Mouse (Mus musculus) stomach, embryonic 15.5 days (tissue): Measurements from ENCODE around the gene Pfn3. TPM values are rescaled to one million over a fixed set of nuclear protein-coding genes. Genes with fewer than 3 reads are reported as not detected.

ENCODE experiments used
- ATAC-seq: fragments of 200-750 bp; cut with Nextera tagmentation; 2 replicates; pipeline ENCODE4 v1.8.0; 2017; ENCODE audit warnings: low read depth, moderate number of reproducible peaks, moderate TSS enrichment; ENCODE audit not compliant: insufficient read depth, low FRiP score
- H3K27ac ChIP-seq: fragments of 300-500 bp; sonication (generic); 2 replicates; pipeline ENCODE4 v1.5.1; 2015; ENCODE audit warnings: mild to moderate bottlenecking, inconsistent platforms
- H3K27me3 ChIP-seq: fragments of 300-500 bp; sonication (generic); replicated peaks from 2 replicates; pipeline ENCODE4 v1.6.1; 2015; ENCODE audit warnings: inconsistent platforms
- H3K36me3 ChIP-seq: fragments of 300-500 bp; sonication (generic); 2 replicates; pipeline ENCODE4 v1.6.1; 2015; ENCODE audit warnings: inconsistent platforms
- H3K4me1 ChIP-seq: fragments of 300-500 bp; sonication (generic); 2 replicates; pipeline ENCODE4 v1.6.1; 2015; ENCODE audit warnings: inconsistent platforms
- H3K4me2 ChIP-seq: fragments of 300-500 bp; sonication (generic); 2 replicates; pipeline ENCODE4 v1.6.1; 2015; ENCODE audit warnings: mild to moderate bottlenecking, inconsistent platforms
- H3K4me3 ChIP-seq: fragments of 300-500 bp; sonication (generic); replicated peaks from 2 replicates; pipeline ENCODE4 v1.5.1; 2015; ENCODE audit warnings: inconsistent platforms
- H3K9ac ChIP-seq: fragments of 300-500 bp; sonication (generic); 2 replicates; pipeline ENCODE4 v1.6.1; 2015; ENCODE audit warnings: inconsistent platforms
- H3K9me3 ChIP-seq: fragments of 300-500 bp; sonication (generic); 2 replicates; pipeline ENCODE4 v1.6.1; 2016; ENCODE audit warnings: inconsistent platforms
- WGBS: fragments of 180-500 bp; shearing (Covaris S2); methylation state at CpG from one replicate; pipeline ENCODE4 v1.1.7; 2015; 5-methylcytosine and 5-hydroxymethylcytosine counted together
- polyA plus RNA-seq: library from polyadenylated mRNA; unstranded; fragments of >200 nt; fragmentation: Nextera tagmentation; extraction: Ambion mirVana; gene quantifications from 2 replicates; pipeline ENCODE4 v1.2.1, GENCODE M21; 2015

Gene Pfn3
- polyA plus RNA-seq, 1 experiment from 2014 or later = not detected

DNA sequence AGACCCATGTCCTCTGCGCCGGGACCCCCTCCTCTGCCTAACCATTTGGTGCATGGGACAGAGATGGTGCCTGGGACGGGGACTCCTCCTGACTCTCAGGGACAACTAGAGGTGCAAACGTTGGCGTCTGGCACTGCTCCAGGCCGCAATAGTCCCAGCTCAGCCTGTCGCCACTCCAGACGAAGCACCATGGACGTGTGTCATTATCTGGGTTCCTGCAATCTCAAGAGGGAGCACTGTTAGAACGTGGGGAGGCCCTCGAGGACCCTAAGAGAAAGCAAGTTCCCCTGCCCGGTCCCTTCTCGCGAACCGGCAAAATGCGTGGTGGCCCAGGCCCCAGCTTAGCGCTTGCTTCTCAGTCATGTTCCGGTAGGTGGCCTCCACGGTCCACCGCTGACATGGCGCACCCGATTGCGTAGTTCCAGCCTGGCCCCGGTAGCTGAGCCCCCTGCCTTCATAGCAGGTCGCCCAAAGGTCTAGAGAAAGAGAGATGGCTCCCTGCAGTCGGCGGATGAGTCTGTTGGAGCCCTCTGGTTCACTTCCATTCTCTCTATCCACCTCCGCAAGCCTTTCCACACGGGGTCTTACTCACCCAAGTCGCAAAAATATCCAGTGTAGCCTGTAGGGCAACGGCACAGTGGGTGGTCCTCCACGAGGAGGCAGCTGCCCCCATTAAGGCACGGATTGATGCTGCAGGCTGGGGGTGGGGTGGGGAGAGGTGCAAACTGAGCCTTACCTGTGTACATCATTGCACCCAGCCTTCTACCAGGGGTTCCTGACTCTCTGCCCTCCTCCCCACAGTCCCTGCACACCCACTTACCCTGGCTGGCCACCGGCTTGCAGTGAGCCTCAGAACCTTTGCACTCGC lies 6.1 kb upstream of the Pfn3 start:
- 0 out of 2 replicates have a peak, but pooled peaks cover 3% of the 10 kb centered on the region for H3K4me1 ChIP-seq
- H3K36me3 ChIP-seq = no peaks in the 10 kb centered on the region
- H3K27me3 ChIP-seq = peaks cover 40% of the 10 kb centered on the region
- 10% methylated on average over 35 of the region's 35 CpGs for WGBS
- H3K9me3 ChIP-seq = no peaks in the 10 kb centered on the region
- H3K9ac ChIP-seq = 0 out of 2 replicates have a peak overlapping the region, but pooled peaks have one; percentile 0
- ATAC-seq = peak; percentile 60; the same call in 1 of the 2 replicates
- no peak overlapping the region for H3K27ac ChIP-seq
- H3K4me3 ChIP-seq = peak overlapping the region; percentile 12
- H3K4me2 ChIP-seq = peak overlapping the region; percentile 52

- no peak overlapping the region for H3K27ac ChIP-seq
- H3K9ac ChIP-seq = no peak overlapping the region
- peaks cover 40% of the 10 kb centered on the region for H3K27me3 ChIP-seq
- H3K9me3 ChIP-seq = no peaks in the 10 kb centered on the region
- WGBS = 28% methylated on average over 51 of the region's 51 CpGs
- H3K4me2 ChIP-seq = peak overlapping the region; percentile 52; the same call in 1 of the 2 replicates
- peaks cover 4% of the 10 kb centered on the region; the same call in 1 of the 2 replicates for H3K4me1 ChIP-seq
- no peak overlapping the region; the same call in 1 of the 2 replicates for H3K4me3 ChIP-seq
- no peak for ATAC-seq
- H3K36me3 ChIP-seq = no peaks in the 10 kb centered on the region
Measured at GRCm38 (mm10) chr13:55420018-55420932, 5.2 kb upstream of the Pfn3 start.

GRCm38 (mm10) chr13:55419142-55419541 lies 4.1 kb upstream of the Pfn3 start:
- Histone ChIP-seq H3K4me3 (no peak overlapping the region), H3K36me3 (no peaks in the 10 kb centered on the region), H3K27ac (no peak overlapping the region), H3K9me3 (no peaks in the 10 kb centered on the region), H3K9ac (no peak overlapping the region), H3K4me2 (no peak overlapping the region), H3K4me1 (peaks cover 11% of the 10 kb centered on the region; the same call in 1 of the 2 replicates), H3K27me3 (peaks cover 40% of the 10 kb centered on the region)
- no peak for ATAC-seq
- 66% methylated on average over 5 of the region's 5 CpGs for WGBS

DNA sequence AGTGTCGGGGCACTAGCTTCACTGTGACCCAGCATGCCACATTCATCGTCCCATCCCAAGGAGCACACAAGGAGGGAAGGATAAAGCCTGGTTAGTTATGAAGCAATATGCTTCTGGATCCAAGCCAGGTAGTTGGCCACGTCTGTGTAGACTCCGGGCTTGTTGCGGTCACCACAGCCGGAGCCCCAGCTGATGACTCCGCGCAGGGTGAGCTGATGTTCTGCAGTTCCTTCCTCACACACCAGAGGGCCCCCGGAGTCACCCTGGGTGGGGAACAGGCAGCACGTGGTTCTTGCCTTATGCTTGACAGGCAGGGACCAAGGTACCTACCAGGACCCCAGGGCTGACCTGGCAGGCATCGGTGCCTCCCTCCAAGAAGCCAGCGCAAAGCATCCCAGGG lies 3.0 kb upstream of the Pfn3 start:
- Histone ChIP-seq H3K4me1 (peaks cover 11% of the 10 kb centered on the region; the same call in 1 of the 2 replicates), H3K36me3 (no peaks in the 10 kb centered on the region), H3K27me3 (peaks cover 44% of the 10 kb centered on the region), H3K9me3 (no peaks in the 10 kb centered on the region), H3K9ac (no peak overlapping the region), H3K4me2 (peak overlapping the region; percentile 16; the same call in 1 of the 2 replicates), H3K27ac (no peak overlapping the region), H3K4me3 (no peak overlapping the region)
- WGBS = 11% methylated on average over 12 of the region's 12 CpGs
- ATAC-seq = peak; percentile 59; the same call in 1 of the 2 replicates

DNA sequence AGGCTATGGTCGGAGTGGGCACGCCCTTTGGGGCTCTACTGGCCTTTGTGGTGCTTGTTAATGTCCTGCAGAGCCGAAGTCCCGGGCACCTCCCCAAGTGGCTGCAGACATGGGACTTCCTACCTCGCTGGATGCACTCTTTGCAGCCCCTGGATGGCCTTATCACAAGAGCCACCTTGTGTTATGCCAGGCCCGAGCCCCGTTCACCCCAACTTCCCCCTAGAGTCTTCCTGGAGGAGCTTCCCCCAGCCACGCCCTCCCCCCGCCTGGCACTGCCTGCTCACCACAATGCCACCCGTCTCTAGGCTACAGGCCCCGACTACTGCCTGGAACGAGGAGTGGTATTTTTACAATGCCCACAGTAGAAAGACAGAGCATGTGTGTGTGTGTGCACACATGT lies 1.7 kb downstream of the Pfn3 start:
- H3K4me2 ChIP-seq = no peak overlapping the region
- ATAC-seq = no peak
- 76% methylated on average over 12 of the region's 12 CpGs for WGBS

GRCm38 (mm10) chr13:55412643-55413307 lies 2.3 kb downstream of the Pfn3 start:
- Histone ChIP-seq H3K36me3 (no peaks in the 10 kb centered on the region), H3K27ac (no peak overlapping the region), H3K27me3 (peaks cover 4% of the 10 kb centered on the region; the same call in 1 of the 2 replicates), H3K4me3 (no peak overlapping the region), H3K4me1 (peaks cover 9% of the 10 kb centered on the region; the same call in 1 of the 2 replicates), H3K9me3 (no peaks in the 10 kb centered on the region), H3K9ac (no peak overlapping the region), H3K4me2 (no peak overlapping the region)
- 81% methylated on average over 13 of the region's 13 CpGs for WGBS
- no peak for ATAC-seq

More for the DNA sequence above, 1.7 kb downstream of the Pfn3 start:
- no peaks in the 10 kb centered on the region for H3K36me3 ChIP-seq
- no peak overlapping the region for H3K4me3 ChIP-seq
- H3K27me3 ChIP-seq = peaks cover 6% of the 10 kb centered on the region
- no peak overlapping the region for H3K9ac ChIP-seq
- H3K9me3 ChIP-seq = no peaks in the 10 kb centered on the region
- H3K27ac ChIP-seq = no peak overlapping the region
- peaks cover 9% of the 10 kb centered on the region; the same call in 1 of the 2 replicates for H3K4me1 ChIP-seq

GRCm38 (mm10) chr13:55411826-55412225 lies 3.2 kb downstream of the Pfn3 start:
- no peak overlapping the region for H3K9ac ChIP-seq
- ATAC-seq = no peak
- H3K4me1 ChIP-seq = peaks cover 9% of the 10 kb centered on the region; the same call in 1 of the 2 replicates
- H3K4me3 ChIP-seq = no peak overlapping the region
- 77% methylated on average over 7 of the region's 7 CpGs for WGBS
- no peak overlapping the region for H3K27ac ChIP-seq
- peaks cover 4% of the 10 kb centered on the region; the same call in 1 of the 2 replicates for H3K27me3 ChIP-seq
- no peak overlapping the region for H3K4me2 ChIP-seq
- no peaks in the 10 kb centered on the region for H3K36me3 ChIP-seq
- H3K9me3 ChIP-seq = no peaks in the 10 kb centered on the region

DNA sequence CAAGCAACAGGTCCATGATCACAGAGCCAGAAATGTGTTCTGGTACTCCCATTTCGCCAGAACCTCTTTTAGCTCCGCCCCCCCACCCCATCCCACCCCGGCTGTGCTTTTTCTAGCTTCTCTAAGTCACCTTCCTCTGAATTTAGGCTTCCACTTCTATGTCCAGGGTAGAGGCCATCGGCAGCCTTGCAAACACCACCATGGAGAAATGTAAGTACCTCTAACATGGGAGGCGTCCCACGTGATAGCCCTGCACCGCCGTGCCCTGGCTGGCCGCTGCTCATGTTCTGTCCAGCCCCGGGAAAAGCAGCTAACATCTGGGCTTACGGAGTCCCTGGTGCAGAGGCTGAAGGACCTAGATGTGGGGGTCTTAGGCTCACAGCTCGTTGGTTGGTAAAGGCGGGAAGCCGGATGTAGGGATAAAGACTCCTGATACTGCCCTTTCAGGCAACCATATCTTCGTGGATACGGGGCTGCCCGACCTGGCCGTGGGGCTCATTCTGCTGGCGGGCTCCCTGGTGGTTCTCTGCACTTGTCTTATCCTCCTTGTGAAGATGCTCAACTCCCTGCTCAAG lies 6.4 kb downstream of the Pfn3 start:
- no peak for ATAC-seq
- Histone ChIP-seq H3K4me2 (no peak overlapping the region), H3K4me1 (0 out of 2 replicates have a peak, but pooled peaks cover 4% of the 10 kb centered on the region), H3K4me3 (no peak overlapping the region), H3K27me3 (peaks cover 3% of the 10 kb centered on the region; the same call in 1 of the 2 replicates), H3K27ac (no peak overlapping the region), H3K9ac (no peak overlapping the region), H3K36me3 (no peaks in the 10 kb centered on the region), H3K9me3 (no peaks in the 10 kb centered on the region)
- WGBS = 83% methylated on average over 19 of the region's 19 CpGs

DNA sequence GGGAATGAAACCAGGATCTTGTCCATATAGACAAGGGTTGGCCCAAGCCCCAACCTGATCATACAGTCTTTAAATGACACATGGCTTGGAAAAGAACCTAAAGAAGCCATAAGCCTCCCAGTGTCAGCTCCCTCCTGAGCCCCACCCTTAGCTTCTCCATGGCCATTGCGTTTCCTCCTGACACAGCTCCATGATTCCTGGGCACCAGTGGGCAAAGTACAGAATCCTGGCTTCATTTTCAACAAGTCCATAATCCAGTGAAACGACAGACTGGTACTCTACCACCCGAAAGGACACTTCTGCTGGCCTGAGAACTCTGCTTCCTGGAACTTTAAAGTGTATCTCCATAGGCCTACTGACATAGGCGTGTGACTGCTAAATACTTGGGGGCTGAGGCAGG lies 7.7 kb downstream of the Pfn3 start:
- Histone ChIP-seq H3K27me3 (peaks cover 3% of the 10 kb centered on the region; the same call in 1 of the 2 replicates), H3K36me3 (no peaks in the 10 kb centered on the region), H3K4me1 (0 out of 2 replicates have a peak, but pooled peaks cover 4% of the 10 kb centered on the region), H3K9ac (no peak overlapping the region), H3K9me3 (no peaks in the 10 kb centered on the region), H3K27ac (no peak overlapping the region), H3K4me2 (no peak overlapping the region), H3K4me3 (no peak overlapping the region)
- ATAC-seq = no peak
- WGBS = 81% methylated on average over 4 of the region's 4 CpGs

GRCm38 (mm10) chr13:55405783-55406390 lies 9.1 kb downstream of the Pfn3 start:
- Histone ChIP-seq H3K36me3 (no peaks in the 10 kb centered on the region), H3K4me1 (0 out of 2 replicates have a peak, but pooled peaks cover 4% of the 10 kb centered on the region), H3K9me3 (no peaks in the 10 kb centered on the region), H3K9ac (no peak overlapping the region), H3K4me3 (no peak overlapping the region), H3K4me2 (peak overlapping the region; percentile 34; the same call in 1 of the 2 replicates), H3K27ac (no peak overlapping the region), H3K27me3 (peaks cover 3% of the 10 kb centered on the region; the same call in 1 of the 2 replicates)
- no peak for ATAC-seq
- 72% methylated on average over 13 of the region's 13 CpGs for WGBS
